Mouse (Mus musculus) heart, embryonic 16.5 days (tissue): ENCODE measurements around the gene Prrc2c. TPM values are rescaled to one million over a fixed set of nuclear protein-coding genes. Genes with fewer than 3 reads are reported as not detected.
"Not testable (repeated sequence)": the region's sequence is repeated elsewhere in the genome, so short reads cannot be mapped to it uniquely, and the experiment has no call there.

ENCODE experiments used
- ATAC-seq: fragments of 200-750 bp; cut with Nextera tagmentation; replicated peaks from 2 replicates; pipeline ENCODE4 v1.8.0; 2017; ENCODE audit warnings: moderate number of reproducible peaks; ENCODE audit not compliant: insufficient read depth, low FRiP score; ENCODE audit errors: extremely low read depth
- H3K27ac ChIP-seq: fragments of 300-500 bp; sonication (generic); 2 replicates; pipeline ENCODE4 v1.5.1; 2014; ENCODE audit warnings: mild to moderate bottlenecking, low read length, control low read depth, moderate library complexity
- H3K27me3 ChIP-seq: fragments of 300-500 bp; sonication (generic); 2 replicates; pipeline ENCODE4 v1.6.1; 2014; ENCODE audit warnings: low read length, mixed read lengths; ENCODE audit not compliant: control insufficient read depth, insufficient read depth
- H3K36me3 ChIP-seq: fragments of 300-500 bp; sonication (generic); 2 replicates; pipeline ENCODE4 v1.6.1; 2014; ENCODE audit not compliant: control insufficient read depth, insufficient read depth
- H3K4me1 ChIP-seq: fragments of 300-500 bp; sonication (generic); 2 replicates; pipeline ENCODE4 v1.6.1; 2014; ENCODE audit warnings: low read length, mixed read lengths; ENCODE audit not compliant: control insufficient read depth, insufficient read depth
- H3K4me2 ChIP-seq: fragments of 300-500 bp; sonication (generic); 2 replicates; pipeline ENCODE4 v1.6.1; 2014; ENCODE audit warnings: low read depth, mild to moderate bottlenecking, control low read depth, low read length
- H3K4me3 ChIP-seq: fragments of 300-500 bp; sonication (generic); 2 replicates; pipeline ENCODE4 v1.5.1; 2014; ENCODE audit warnings: mild to moderate bottlenecking, control low read depth, low read length
- H3K9ac ChIP-seq: fragments of 300-500 bp; sonication (generic); 2 replicates; pipeline ENCODE4 v1.6.1; 2014; ENCODE audit warnings: low read length, control low read depth
- H3K9me3 ChIP-seq: fragments of 300-500 bp; sonication (generic); replicated peaks from 2 replicates; pipeline ENCODE4 v1.6.1; 2016; ENCODE audit warnings: low read length; ENCODE audit not compliant: control insufficient read depth
- WGBS: fragments of 180-500 bp; shearing (Covaris S2); extraction: QIAGEN DNeasy Blood & Tissue Kit; methylation state at CpG from one replicate; pipeline ENCODE4 v1.1.7; 2014; 5-methylcytosine and 5-hydroxymethylcytosine counted together
- polyA plus RNA-seq: library from polyadenylated mRNA; unstranded; fragments of >200 nt; fragmentation: Nextera tagmentation; extraction: Ambion mirVana; gene quantifications from 2 replicates; pipeline ENCODE4 v1.2.1, GENCODE M21; 2015

Prrc2c gene
- polyA plus RNA-seq = 74.7 and 81.5 TPM in 2 replicates

- Histone ChIP-seq H3K36me3 (no peaks in the 10 kb centered on the region), H3K4me2 (peak within 1 kb of the TSS; percentile 85), H3K27me3 (no peaks in the 10 kb centered on the region), H3K27ac (peak within 1 kb of the TSS; percentile 99), H3K4me3 (peak within 1 kb of the TSS; percentile 67), H3K9ac (peak within 1 kb of the TSS; percentile 99), H3K9me3 (no peaks in the 10 kb centered on the region), H3K4me1 (peaks cover 19% of the 10 kb centered on the region)
- ATAC-seq = peak; percentile 94
- under 1% methylated on average over 36 of the region's 36 CpGs for WGBS
Observed at GRCm38 (mm10) chr1:162740401-162740835, at the start of gene Prrc2c. Prrc2c (minus strand) TSS chr1:162740556.

GRCm38 (mm10) chr1:162785222-162785621, 44.9 kb upstream of the Prrc2c start:
- H3K36me3 ChIP-seq = no peaks in the 10 kb centered on the region
- H3K27ac ChIP-seq = no peak overlapping the region
- WGBS = 75% methylated on average over 4 of the region's 4 CpGs
- no peak overlapping the region for H3K9ac ChIP-seq
- no peaks in the 10 kb centered on the region for H3K9me3 ChIP-seq
- H3K27me3 ChIP-seq = no peaks in the 10 kb centered on the region
- no peak overlapping the region for H3K4me2 ChIP-seq
- no peaks in the 10 kb centered on the region for H3K4me1 ChIP-seq
- ATAC-seq = no peak
- no peak overlapping the region for H3K4me3 ChIP-seq

- Histone ChIP-seq H3K4me1 (no peaks in the 10 kb centered on the region), H3K4me3 (no peak overlapping the region), H3K27me3 (no peaks in the 10 kb centered on the region), H3K9me3 (no peaks in the 10 kb centered on the region), H3K36me3 (no peaks in the 10 kb centered on the region), H3K9ac (no peak overlapping the region), H3K27ac (no peak overlapping the region), H3K4me2 (no peak overlapping the region)
- 67% methylated on average over 7 of the region's 7 CpGs for WGBS
- ATAC-seq = no peak
Observed at GRCm38 (mm10) chr1:162783669-162784248, 43.4 kb upstream of the Prrc2c start.

- WGBS = 88% methylated on average over 2 of the region's 2 CpGs
- H3K27ac ChIP-seq, ATAC-seq, H3K36me3 ChIP-seq, H3K4me1 ChIP-seq, H3K4me3 ChIP-seq, H3K4me2 ChIP-seq, H3K9me3 ChIP-seq, H3K27me3 ChIP-seq, H3K9ac ChIP-seq: not testable (repeated sequence)
Observed at GRCm38 (mm10) chr1:162781035-162781434, 40.7 kb upstream of the Prrc2c start.

- H3K9me3 ChIP-seq = no peaks in the 10 kb centered on the region
- no peaks in the 10 kb centered on the region for H3K27me3 ChIP-seq
- no peak overlapping the region for H3K27ac ChIP-seq
- 44% methylated on average over 5 of the region's 5 CpGs for WGBS
- no peak overlapping the region for H3K4me3 ChIP-seq
- no peaks in the 10 kb centered on the region for H3K36me3 ChIP-seq
- peaks cover 6% of the 10 kb centered on the region; the same call in 1 of the 2 replicates for H3K4me1 ChIP-seq
- ATAC-seq = no peak
- no peak overlapping the region for H3K4me2 ChIP-seq
- H3K9ac ChIP-seq = no peak overlapping the region
Observed at GRCm38 (mm10) chr1:162777943-162778538, 37.7 kb upstream of the Prrc2c start.

- Histone ChIP-seq H3K36me3 (no peaks in the 10 kb centered on the region), H3K27me3 (no peaks in the 10 kb centered on the region), H3K4me2 (no peak overlapping the region), H3K9me3 (no peaks in the 10 kb centered on the region), H3K9ac (no peak overlapping the region), H3K27ac (no peak overlapping the region), H3K4me3 (no peak overlapping the region), H3K4me1 (peaks cover 6% of the 10 kb centered on the region; the same call in 1 of the 2 replicates)
- no peak for ATAC-seq
- 68% methylated on average over 4 of the region's 4 CpGs for WGBS
Observed at GRCm38 (mm10) chr1:162773661-162774060, 33.3 kb upstream of the Prrc2c start.

- H3K27me3 ChIP-seq = no peaks in the 10 kb centered on the region
- no peak overlapping the region for H3K9ac ChIP-seq
- no peak overlapping the region for H3K27ac ChIP-seq
- H3K4me1 ChIP-seq = no peaks in the 10 kb centered on the region
- H3K9me3 ChIP-seq = no peaks in the 10 kb centered on the region
- ATAC-seq = no peak
- no peak overlapping the region for H3K4me2 ChIP-seq
- 61% methylated on average over 4 of the region's 4 CpGs for WGBS
- no peak overlapping the region for H3K4me3 ChIP-seq
- H3K36me3 ChIP-seq = no peaks in the 10 kb centered on the region
Observed at GRCm38 (mm10) chr1:162771617-162772360, 31.4 kb upstream of the Prrc2c start.

- ATAC-seq = no peak
- Histone ChIP-seq H3K27ac (no peak overlapping the region), H3K4me2 (no peak overlapping the region), H3K4me1 (no peaks in the 10 kb centered on the region), H3K4me3 (no peak overlapping the region), H3K9ac (no peak overlapping the region), H3K36me3 (no peaks in the 10 kb centered on the region), H3K9me3 (no peaks in the 10 kb centered on the region), H3K27me3 (no peaks in the 10 kb centered on the region)
- WGBS = 77% methylated on average over 6 of the region's 6 CpGs
Observed at GRCm38 (mm10) chr1:162752009-162752408, 11.7 kb upstream of the Prrc2c start.

GRCm38 (mm10) chr1:162749607-162750006, 9.3 kb upstream of the Prrc2c start:
- WGBS = 55% methylated on average over 7 of the region's 7 CpGs

More at GRCm38 (mm10) chr1:162749607-162750006, 9.3 kb upstream of the Prrc2c start:
- H3K4me1 ChIP-seq = no peaks in the 10 kb centered on the region
- ATAC-seq = no peak
- no peak overlapping the region for H3K4me2 ChIP-seq
- no peak overlapping the region for H3K4me3 ChIP-seq
- no peak overlapping the region for H3K27ac ChIP-seq
- no peaks in the 10 kb centered on the region for H3K27me3 ChIP-seq
- no peak overlapping the region for H3K9ac ChIP-seq
- H3K36me3 ChIP-seq = no peaks in the 10 kb centered on the region
- no peaks in the 10 kb centered on the region for H3K9me3 ChIP-seq
